Mouse (Mus musculus) embryonic fibroblast, embryonic 13.5 days (primary cell): ENCODE measurements at regions not wholly inside any gene's neighbourhood (a gene's known extent, or its start where the extent isn't known, plus 50 kb on each side); places are given as distances from the start of the nearest gene placed in this dataset.

ENCODE experiments used
- CTCF ChIP-seq: IDR thresholded peaks from 2 replicates; pipeline ENCODE4 v1.5.1; 2011; ENCODE audit warnings: mild to moderate bottlenecking, control low read depth, low read length, moderate library complexity, borderline replicate concordance; ENCODE audit not compliant: insufficient read depth
- POLR2A ChIP-seq: IDR thresholded peaks from 2 replicates; pipeline ENCODE4 v1.6.1; 2011; ENCODE audit warnings: low read depth, mild to moderate bottlenecking, control low read depth, low read length, moderate library complexity

DNA sequence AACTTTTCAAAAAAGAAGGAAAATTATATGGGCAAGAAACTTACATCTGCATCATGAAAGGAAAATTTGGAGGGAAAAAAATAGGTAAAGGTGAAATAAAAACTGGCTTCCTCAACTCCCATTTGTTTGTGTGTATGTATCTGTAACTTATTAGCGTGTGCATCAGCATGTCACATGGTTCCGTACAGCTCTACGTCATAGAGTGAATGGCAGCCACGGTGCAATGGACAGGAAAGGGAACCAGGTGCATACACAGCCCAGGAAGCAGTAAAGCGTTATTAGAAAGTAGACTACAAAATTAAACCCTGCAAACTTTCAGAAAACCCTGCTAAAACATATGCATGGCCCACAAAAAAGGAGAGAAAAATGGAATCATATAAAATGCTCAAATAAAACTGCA is 112.7 kb upstream of the Arid1b start:
- TF ChIP-seq CTCF (no peak), POLR2A (no peak)
